Mouse (Mus musculus) kidney, embryonic 15.5 days (tissue): ENCODE measurements at regions not wholly inside any gene's neighbourhood (a gene's known extent, or its start where the extent isn't known, plus 50 kb on each side); places are given as distances from the start of the nearest gene placed in this dataset.

Source experiments
- ATAC-seq: fragments of 200-750 bp; cut with Nextera tagmentation; replicated peaks from 2 replicates; pipeline ENCODE4 v1.8.0; 2017; ENCODE audit warnings: moderate TSS enrichment; ENCODE audit not compliant: low FRiP score
- H3K27ac ChIP-seq: fragments of 300-500 bp; sonication (generic); 2 replicates; pipeline ENCODE4 v1.5.1; 2015; ENCODE audit warnings: mild to moderate bottlenecking, inconsistent platforms
- H3K27me3 ChIP-seq: fragments of 300-500 bp; sonication (generic); 2 replicates; pipeline ENCODE4 v1.6.1; 2015; ENCODE audit warnings: inconsistent platforms
- H3K36me3 ChIP-seq: fragments of 300-500 bp; sonication (generic); 2 replicates; pipeline ENCODE4 v1.6.1; 2015; ENCODE audit warnings: inconsistent platforms
- H3K4me1 ChIP-seq: fragments of 300-500 bp; sonication (generic); 2 replicates; pipeline ENCODE4 v1.6.1; 2015; ENCODE audit warnings: inconsistent platforms
- H3K4me2 ChIP-seq: fragments of 300-500 bp; sonication (generic); 2 replicates; pipeline ENCODE4 v1.6.1; 2015; ENCODE audit warnings: moderate library complexity, mild to moderate bottlenecking, inconsistent platforms
- H3K4me3 ChIP-seq: fragments of 300-500 bp; sonication (generic); replicated peaks from 2 replicates; pipeline ENCODE4 v1.5.1; 2015; ENCODE audit warnings: mild to moderate bottlenecking, inconsistent platforms
- H3K9ac ChIP-seq: fragments of 300-500 bp; sonication (generic); 2 replicates; pipeline ENCODE4 v1.6.1; 2015; ENCODE audit warnings: mild to moderate bottlenecking, inconsistent platforms
- H3K9me3 ChIP-seq: fragments of 300-500 bp; sonication (generic); replicated peaks from 2 replicates; pipeline ENCODE4 v1.6.1; 2016; ENCODE audit warnings: inconsistent platforms
- WGBS: fragments of 180-500 bp; shearing (Covaris S2); methylation state at CpG from one replicate; pipeline ENCODE4 v1.1.7; 2015; ENCODE audit warnings: mixed read lengths; 5-methylcytosine and 5-hydroxymethylcytosine counted together

DNA sequence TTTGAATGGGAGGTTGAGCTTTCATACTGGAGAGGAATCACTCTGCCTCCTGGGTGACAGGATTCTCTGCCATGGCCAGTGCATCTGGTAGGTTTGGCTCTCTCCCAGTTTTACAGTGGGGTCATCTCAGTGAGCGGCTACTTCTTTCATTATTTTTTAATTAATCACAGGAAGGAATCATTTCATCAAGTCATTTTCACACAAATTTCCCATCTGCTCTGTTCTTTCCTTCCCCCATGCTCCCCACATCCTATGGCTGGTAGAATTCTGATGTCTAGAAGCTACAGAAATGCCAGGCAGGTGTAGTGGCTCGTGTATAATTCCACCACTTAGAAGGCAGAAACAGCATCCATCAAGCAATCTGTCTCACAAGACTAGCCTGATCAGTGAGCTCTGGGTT, 56.1 kb upstream of the Kctd3 start:
- no peaks in the 10 kb centered on the region for H3K4me1 ChIP-seq
- H3K4me2 ChIP-seq, result no peak overlapping the region
- H3K9ac ChIP-seq, result no peak overlapping the region
- no peak for ATAC-seq
- no peaks in the 10 kb centered on the region for H3K36me3 ChIP-seq
- WGBS, result 81% methylated on average over 2 of the region's 2 CpGs
- no peaks in the 10 kb centered on the region for H3K9me3 ChIP-seq
- no peak overlapping the region for H3K4me3 ChIP-seq
- H3K27ac ChIP-seq, result no peak overlapping the region
- no peaks in the 10 kb centered on the region for H3K27me3 ChIP-seq

DNA sequence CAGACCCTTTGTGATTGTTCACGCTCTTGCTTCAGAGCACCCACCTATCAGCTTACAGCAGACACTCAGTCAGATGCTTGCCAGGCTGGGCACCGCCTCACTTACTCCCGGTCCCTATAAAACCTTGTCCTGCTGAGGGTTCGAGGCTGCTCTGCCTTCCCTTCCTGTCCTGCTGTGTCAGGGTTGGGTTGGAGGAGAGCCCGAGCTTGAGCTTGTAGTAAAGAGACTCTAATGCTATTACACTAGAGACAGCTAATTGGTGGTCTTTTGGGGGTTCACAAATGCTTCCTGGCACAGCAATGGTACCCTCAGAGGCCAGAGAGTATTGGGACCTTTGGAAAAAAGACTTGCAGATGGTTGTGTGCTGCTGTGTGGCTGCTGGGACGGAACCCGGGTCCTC, 55.6 kb upstream of the Kctd3 start:
- Histone ChIP-seq H3K27me3 (no peaks in the 10 kb centered on the region), H3K27ac (no peak overlapping the region), H3K9me3 (no peaks in the 10 kb centered on the region), H3K9ac (no peak overlapping the region), H3K4me2 (no peak overlapping the region), H3K4me3 (no peak overlapping the region), H3K4me1 (no peaks in the 10 kb centered on the region), H3K36me3 (no peaks in the 10 kb centered on the region)
- no peak for ATAC-seq
- 87% methylated on average over 7 of the region's 7 CpGs for WGBS
